ENCODE assay signal across 9 mouse cellular contexts in the genomic region with DNA sequence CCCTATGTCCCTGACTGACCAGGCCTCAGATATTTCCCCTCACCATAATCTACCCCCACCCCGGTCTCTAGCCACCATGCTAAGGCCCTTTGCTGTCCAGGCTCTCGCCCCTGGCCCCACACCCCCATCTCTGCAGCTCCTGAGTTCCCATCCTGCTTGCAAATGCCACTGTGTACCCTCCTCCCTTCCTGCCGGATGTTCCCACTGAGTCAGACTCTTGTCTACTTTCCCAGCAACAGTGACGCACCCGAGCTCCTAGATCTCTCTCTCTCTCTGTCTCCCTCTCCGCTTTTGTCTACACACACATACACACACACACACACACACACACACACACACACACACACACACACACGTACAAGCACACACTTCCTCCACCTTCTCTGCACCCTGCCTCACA. TPM values are rescaled to one million over a fixed set of nuclear protein-coding genes. Genes with fewer than 3 reads are reported as not detected.
DNase-seq lines count a peak whose midpoint lies in the region; ATAC-seq and TF ChIP-seq lines count a peak whose summit lies in the region.
"Had no signal": no experiment of that assay in that cellular context is flagged by ENCODE, and none has a peak within 500 bp of the region (broad histone marks: within the 10 kb centered on the region; RNA-seq: fewer than 3 reads in every experiment).

No protein-coding gene starts in this region.

- no peak for ATAC-seq in kidney, embryonic 14.5 days (ENCODE audit: low FRiP score, low TSS enrichment)

- no peak for TF ChIP-seq POLR2A in testis, adult 2 months (IDR thresholded peaks at IDR 0.05; ENCODE audit: control insufficient read depth, low read depth, low read length)

- H3K4me2 ChIP-seq in kidney, embryonic 14.5 days (replicated peaks; ENCODE audit: low read depth, low read length): no peak overlapping the region

- no peaks in the 10 kb centered on the region for H3K36me3 ChIP-seq in testis, adult 2 months (ENCODE audit: control insufficient read depth, insufficient read depth, low read length)
- no peaks in the 10 kb centered on the region for H3K36me3 ChIP-seq in kidney, embryonic 14.5 days (ENCODE audit: control insufficient read depth, insufficient read depth, low read length)

- no peak for TF ChIP-seq CTCF in testis, adult 2 months (IDR thresholded peaks at IDR 0.05; ENCODE audit: control insufficient read depth, insufficient read depth, insufficient replicate concordance, low read depth, low read length)

- DNase-seq in adrenal gland, adult 2 months: peak; percentile 60
- no peak for DNase-seq in adrenal gland, postnatal 4 days (ENCODE audit: low spot score in 2 of 2)
- DNase-seq in testis, postnatal 10 days (ENCODE audit: low spot score): no peak
- DNase-seq in lung, postnatal 14 days: peak; percentile 71
- DNase-seq in spleen, postnatal 14 days (ENCODE audit: low spot score in 2 of 2): no peak
- DNase-seq in cerebellum, adult 9-10 months: no peak

- no peaks in the 10 kb centered on the region for H3K9me3 ChIP-seq in kidney, embryonic 14.5 days (ENCODE audit: control insufficient read depth, low read length)

- H3K9ac ChIP-seq in kidney, embryonic 14.5 days (ENCODE audit: low read depth, low read length): no peak overlapping the region

- H3K27ac ChIP-seq in testis, adult 2 months (ENCODE audit: control insufficient read depth, insufficient read depth, low read depth, low read length): peak overlapping the region; percentile 56; the same call in 1 of the 2 replicates
- H3K27ac ChIP-seq in kidney, embryonic 14.5 days (ENCODE audit: low read depth, low read length): 0 out of 2 replicates have a peak overlapping the region, but pooled peaks have one; percentile 74

- H3K4me3 ChIP-seq in testis, adult 2 months (ENCODE audit: control insufficient read depth, low read depth, low read length): no peak overlapping the region
- no peak overlapping the region for H3K4me3 ChIP-seq in kidney, embryonic 14.5 days (ENCODE audit: low read length)
- H3K4me3 ChIP-seq: erythroblast, embryonic 14.5 days had no signal

- H3K27me3 ChIP-seq in testis, adult 2 months (ENCODE audit: control insufficient read depth, insufficient read depth, low read length): no peaks in the 10 kb centered on the region
- H3K27me3 ChIP-seq in kidney, embryonic 14.5 days (ENCODE audit: control insufficient read depth, insufficient read depth, low read length): 0 out of 2 replicates have a peak, but pooled peaks cover 2% of the 10 kb centered on the region

- 64% methylated on average over 7 of the region's 7 CpGs for WGBS in kidney, embryonic 14.5 days

- H3K4me1 ChIP-seq in testis, adult 2 months (ENCODE audit: control insufficient read depth, insufficient read depth, low read length): peaks cover 43% of the 10 kb centered on the region
- H3K4me1 ChIP-seq in kidney, embryonic 14.5 days (ENCODE audit: control insufficient read depth, insufficient read depth, low read length): peaks cover 22% of the 10 kb centered on the region

RNA-seq across cellular contexts. Expression of gene Ccdc9b, which starts 1.0 kb away (rescaled TPM):
- total RNA-seq in adrenal gland, adult 2 months (2021): 10 to 100 TPM in 1 of 2 experiments, 1 to 10 TPM in 1; 3.3 to 13.9 TPM
- 4.0 and 5.3 TPM in 2 replicates for polyA plus RNA-seq in adrenal gland, adult 2 months (2012; rRNA removed)
- total RNA-seq in adrenal gland, postnatal 4 days (2021): 1 to 10 TPM; 6.1 to 6.9 TPM
- polyA plus RNA-seq in testis, adult 2 months (2012; rRNA removed): 0.80 and 0.85 TPM in 2 replicates
- 0.34 and 0.68 TPM in 2 replicates for polyA plus RNA-seq in kidney, embryonic 14.5 days (2014; fragmentation: Nextera tagmentation; extraction: Ambion mirVana)
- polyA plus RNA-seq: erythroblast, embryonic 14.5 days had no signal

RNA-seq across cellular contexts. Expression of gene Phgr1, which starts 9.1 kb away (rescaled TPM):
- not detected for total RNA-seq in adrenal gland, adult 2 months (2021)
- 0.83 TPM in 1 of 2 replicates, not detected in the other for polyA plus RNA-seq in adrenal gland, adult 2 months (2012; rRNA removed)
- not detected for total RNA-seq in adrenal gland, postnatal 4 days (2021)
- 0.49 and 1.1 TPM in 2 replicates for polyA plus RNA-seq in testis, adult 2 months (2012; rRNA removed)
- polyA plus RNA-seq in kidney, embryonic 14.5 days (2014; fragmentation: Nextera tagmentation; extraction: Ambion mirVana): not detected in 2 replicates
- polyA plus RNA-seq: erythroblast, embryonic 14.5 days had no signal

RNA-seq across cellular contexts. Expression of gene Disp2, which starts 16.1 kb away (rescaled TPM):
- total RNA-seq in adrenal gland, adult 2 months (2021): 10 to 100 TPM; 27.0 to 38.5 TPM
- 25.9 and 27.7 TPM in 2 replicates for polyA plus RNA-seq in adrenal gland, adult 2 months (2012; rRNA removed)
- total RNA-seq in adrenal gland, postnatal 4 days (2021): 10 to 100 TPM; 53.4 to 54.0 TPM
- polyA plus RNA-seq in testis, adult 2 months (2012; rRNA removed): 0.28 and 0.77 TPM in 2 replicates
- polyA plus RNA-seq in kidney, embryonic 14.5 days (2014; fragmentation: Nextera tagmentation; extraction: Ambion mirVana): 0.05 TPM in 1 of 2 replicates, not detected in the other
- polyA plus RNA-seq: erythroblast, embryonic 14.5 days had no signal

RNA-seq across cellular contexts. Expression of gene Inafm2, which starts 17.9 kb away (rescaled TPM):
- total RNA-seq in adrenal gland, adult 2 months (2021): 10 to 100 TPM; 30.0 to 45.0 TPM
- 22.1 and 31.3 TPM in 2 replicates for polyA plus RNA-seq in adrenal gland, adult 2 months (2012; rRNA removed)
- total RNA-seq in adrenal gland, postnatal 4 days (2021): 10 to 100 TPM; 27.8 to 30.8 TPM
- 12.6 and 13.4 TPM in 2 replicates for polyA plus RNA-seq in testis, adult 2 months (2012; rRNA removed)
- 18.3 and 22.0 TPM in 2 replicates for polyA plus RNA-seq in kidney, embryonic 14.5 days (2014; fragmentation: Nextera tagmentation; extraction: Ambion mirVana)

RNA-seq across cellular contexts. Expression of gene Plcb2, which starts 35.2 kb away (rescaled TPM):
- total RNA-seq in adrenal gland, adult 2 months (2021): 1 to 10 TPM; 1.6 to 2.4 TPM
- 0.97 and 1.4 TPM in 2 replicates for polyA plus RNA-seq in adrenal gland, adult 2 months (2012; rRNA removed)
- 1 to 10 TPM; 2.2 to 2.7 TPM for total RNA-seq in adrenal gland, postnatal 4 days (2021)
- polyA plus RNA-seq in testis, adult 2 months (2012; rRNA removed): 17.6 and 17.9 TPM in 2 replicates
- 1.7 and 1.9 TPM in 2 replicates for polyA plus RNA-seq in kidney, embryonic 14.5 days (2014; fragmentation: Nextera tagmentation; extraction: Ambion mirVana)

Comparison
In these comparisons a context has a peak if more than half of its experiments do, and no peak if none do; other contexts are left out.
1. DNase-seq: peak in adrenal gland, adult 2 months (single experiment) and lung, postnatal 14 days (single experiment); none in adrenal gland, postnatal 4 days (0 of 2), testis, postnatal 10 days (single experiment), spleen, postnatal 14 days (0 of 2) and cerebellum, adult 9-10 months (single experiment).
2. RNA of gene Disp2, which starts 16.1 kb away (polyA plus RNA-seq): 25.9 to 27.7 TPM in adrenal gland, adult 2 months; 0.28 to 0.77 TPM in testis, adult 2 months and 0.05 TPM in kidney, embryonic 14.5 days; every median in the first group is over 10 times any median in the second.